Mouse (Mus musculus) MEL (cell line): ENCODE measurements around the gene Klhdc8a.
"Not testable (repeated sequence)": the region's sequence is repeated elsewhere in the genome, so short reads cannot be mapped to it uniquely, and the experiment has no call there.

ENCODE experiments used
- CTCF ChIP-seq, 3 experiments: IDR thresholded peaks in 2 of 3; conservative IDR thresholded peaks in 1 of 3; 2 replicates each; pipeline ENCODE4 v1.5.1; 2011 to 2012; ENCODE audit warnings: low read length in 3 of 3, low read depth in 2 of 3, mild to moderate bottlenecking in 2 of 3, improper control_type of control experiment in 1 of 3, inconsistent platforms in 1 of 3, mixed read lengths in 1 of 3, moderate library complexity in 1 of 3; ENCODE audit not compliant: control insufficient read depth in 1 of 3, insufficient read depth in 1 of 3, poor library complexity in 1 of 3, severe bottlenecking in 1 of 3
- ELF1 ChIP-seq: IDR thresholded peaks from 2 replicates; pipeline ENCODE4 v1.6.1; 2014; ENCODE audit warnings: low read depth, mild to moderate bottlenecking, inconsistent platforms, low read length, improper control_type of control experiment, moderate library complexity
- GATA1 ChIP-seq: IDR thresholded peaks from 2 replicates; pipeline ENCODE4 v1.6.1; 2011; ENCODE audit warnings: low read depth, low read length, improper control_type of control experiment
- MXI1 ChIP-seq: IDR thresholded peaks from 2 replicates; pipeline ENCODE4 v1.6.1; 2011; ENCODE audit warnings: mild to moderate bottlenecking, low read depth, low read length, improper control_type of control experiment
- POLR2A ChIP-seq, 2 experiments: IDR thresholded peaks; 2 replicates each; pipeline ENCODE4 v1.6.1; 2011 to 2012; ENCODE audit warnings: low read length in 2 of 2, mild to moderate bottlenecking in 2 of 2, control low read depth in 1 of 2, improper control_type of control experiment in 1 of 2, low read depth in 1 of 2, moderate library complexity in 1 of 2; ENCODE audit not compliant: control insufficient read depth in 1 of 2, insufficient read depth in 1 of 2, poor library complexity in 1 of 2
- POLR2AphosphoS5 ChIP-seq: IDR thresholded peaks from 2 replicates; pipeline ENCODE4 v1.6.1; 2012; ENCODE audit warnings: low read depth, borderline replicate concordance, mild to moderate bottlenecking, inconsistent platforms, low read length, moderate library complexity, mixed read lengths
- RAD21 ChIP-seq: IDR thresholded peaks from 2 replicates; pipeline ENCODE4 v1.6.1; 2011; ENCODE audit warnings: mild to moderate bottlenecking, low read depth, low read length, improper control_type of control experiment
- USF1 ChIP-seq: IDR thresholded peaks from 2 replicates; pipeline ENCODE4 v1.6.1; 2014; ENCODE audit warnings: low read depth, mild to moderate bottlenecking, inconsistent platforms, low read length, improper control_type of control experiment, moderate library complexity
- ZNF384 ChIP-seq: IDR thresholded peaks from 2 replicates; pipeline ENCODE4 v1.6.1; 2012; ENCODE audit warnings: low read depth, mild to moderate bottlenecking, inconsistent platforms, low read length, improper control_type of control experiment

DNA sequence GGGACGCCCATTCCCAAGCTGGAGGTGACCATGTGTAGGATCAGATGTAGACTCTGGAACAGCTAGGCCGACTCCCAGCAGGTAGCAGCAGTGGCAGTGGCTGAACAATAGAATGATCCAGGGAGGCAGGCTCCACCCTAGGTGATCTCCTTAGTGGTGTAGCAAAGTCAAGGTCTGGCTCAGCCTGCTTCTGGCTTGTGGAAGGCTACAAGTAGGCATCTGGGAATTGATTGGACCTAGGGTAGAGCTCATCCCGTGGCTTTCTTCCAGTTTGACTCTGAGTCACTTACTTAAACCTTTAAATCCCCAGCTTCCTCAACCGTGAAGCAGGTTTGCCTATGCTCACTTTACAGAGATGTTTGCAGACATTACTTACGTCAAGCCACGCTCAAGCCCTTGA, 17.8 kb upstream of the Klhdc8a start:
- TF ChIP-seq ELF1; USF1; CTCF (IDR thresholded peaks at IDR 0.05 in 2 of 3, conservative IDR thresholded peaks at IDR 0.05 in 1 of 3; ENCODE audit: control insufficient read depth in 1 of 3, insufficient read depth in 1 of 3, low read depth in 2 of 3, low read length in 3 of 3, poor library complexity in 1 of 3, severe bottlenecking in 1 of 3); POLR2AphosphoS5; POLR2A (IDR thresholded peaks at IDR 0.05; ENCODE audit: control insufficient read depth in 1 of 2, insufficient read depth in 1 of 2, low read depth in 1 of 2, low read length in 2 of 2, poor library complexity in 1 of 2); ZNF384; RAD21; MXI1; GATA1: not testable (repeated sequence)
